Mouse (Mus musculus): ENCODE results near the gene Ksr2.

Ksr2 gene

GRCm38 (mm10) chr5:117467052-117467451 lies 53.3 kb downstream of the Ksr2 start:
- in situ Hi-C loops (cut with MboI; ENCODE audit: unreplicated experiment in 2 of 2), result no loop called here

DNA sequence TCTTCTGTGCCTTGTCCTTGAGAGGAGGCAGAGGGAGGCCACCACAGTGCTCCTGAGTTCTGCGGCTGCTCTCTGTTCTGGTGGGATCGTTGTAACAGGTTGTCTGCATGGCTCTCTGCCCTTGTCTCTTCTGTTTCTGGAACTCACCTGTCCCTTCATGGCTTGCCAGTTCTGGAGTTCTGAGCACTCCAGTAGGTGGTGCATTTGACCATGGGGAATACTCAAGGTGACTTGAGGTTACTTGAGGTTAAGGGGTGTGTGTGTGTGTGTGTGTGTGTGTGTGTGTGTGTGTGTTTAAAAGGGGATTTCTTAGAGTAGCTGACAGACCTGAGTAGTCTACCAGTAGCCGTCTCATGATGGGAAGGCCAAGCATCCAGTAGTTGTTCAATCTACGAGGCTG lies 55.2 kb downstream of the Ksr2 start:
- in situ Hi-C loops (cut with MboI; ENCODE audit: unreplicated experiment in 2 of 2), result no loop called here

GRCm38 (mm10) chr5:117469572-117469971 lies 55.8 kb downstream of the Ksr2 start:
- in situ Hi-C loops (cut with MboI; ENCODE audit: unreplicated experiment in 2 of 2), result no loop called here

GRCm38 (mm10) chr5:117481162-117481561 lies 67.4 kb downstream of the Ksr2 start:
- in situ Hi-C loops (cut with MboI; ENCODE audit: unreplicated experiment in 2 of 2), result no loop called here

GRCm38 (mm10) chr5:117481586-117481985 lies 67.8 kb downstream of the Ksr2 start:
- in situ Hi-C loops (cut with MboI; ENCODE audit: unreplicated experiment in 2 of 2), result no loop called here

GRCm38 (mm10) chr5:117482013-117482412 lies 68.2 kb downstream of the Ksr2 start:
- in situ Hi-C loops (cut with MboI; ENCODE audit: unreplicated experiment in 2 of 2), result no loop called here

DNA sequence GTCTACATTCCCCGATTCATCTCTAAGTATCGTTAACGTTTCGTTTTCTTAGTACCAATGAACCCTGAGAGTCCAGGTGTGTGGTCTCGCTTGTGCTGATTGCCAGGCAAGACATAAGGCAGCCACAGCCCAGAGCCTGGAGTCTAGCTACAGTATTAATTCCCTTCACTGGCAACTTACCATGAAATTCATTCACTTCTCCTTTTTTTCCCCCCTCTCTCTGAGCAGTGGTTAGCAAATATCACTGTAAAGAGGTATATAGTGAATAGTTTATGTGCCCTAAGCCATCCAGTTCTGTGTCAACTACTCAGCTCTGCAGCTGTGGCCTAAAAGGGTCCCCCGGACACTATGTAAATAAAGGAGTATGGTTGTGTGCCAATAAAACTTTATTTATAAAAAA lies 71.6 kb downstream of the Ksr2 start:
- in situ Hi-C loops (cut with MboI; ENCODE audit: unreplicated experiment in 2 of 2), result no loop called here

DNA sequence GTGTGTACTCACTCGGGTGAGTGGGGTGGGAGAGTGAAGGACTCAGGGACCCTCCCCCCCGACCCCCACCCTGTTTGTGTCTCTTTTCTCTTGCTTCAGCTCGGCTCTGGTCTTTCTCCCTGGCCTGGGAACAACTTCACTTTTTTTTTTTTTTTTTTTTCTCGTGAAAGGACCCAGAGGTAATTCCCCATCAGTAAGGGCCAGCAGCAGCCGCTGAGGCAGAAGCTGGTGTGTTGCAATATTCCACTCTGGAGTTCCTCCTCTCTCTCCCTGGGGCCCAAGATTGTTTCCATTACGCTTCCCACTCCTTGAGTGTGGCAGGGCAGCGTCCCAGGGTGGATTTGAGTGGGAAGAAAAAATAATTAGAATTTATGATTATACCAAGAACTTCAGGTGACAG lies 72.3 kb downstream of the Ksr2 start:
- in situ Hi-C loops (cut with MboI; ENCODE audit: unreplicated experiment in 2 of 2), result no loop called here

GRCm38 (mm10) chr5:117488155-117488554 lies 74.4 kb downstream of the Ksr2 start:
- in situ Hi-C loops (cut with MboI; ENCODE audit: unreplicated experiment in 2 of 2), result no loop called here

GRCm38 (mm10) chr5:117488670-117489325 lies 75.0 kb downstream of the Ksr2 start:
- in situ Hi-C loops (cut with MboI; ENCODE audit: unreplicated experiment in 2 of 2), result no loop called here

- in situ Hi-C loops (cut with MboI; ENCODE audit: unreplicated experiment in 2 of 2), result loop anchor here (5.0 to 10.0 kb wide), 3 partner anchors 168 to 398 kb away; no protein-coding TSS in a partner anchor
Measured at GRCm38 (mm10) chr5:117492933-117493863, 79.4 kb downstream of the Ksr2 start.

DNA sequence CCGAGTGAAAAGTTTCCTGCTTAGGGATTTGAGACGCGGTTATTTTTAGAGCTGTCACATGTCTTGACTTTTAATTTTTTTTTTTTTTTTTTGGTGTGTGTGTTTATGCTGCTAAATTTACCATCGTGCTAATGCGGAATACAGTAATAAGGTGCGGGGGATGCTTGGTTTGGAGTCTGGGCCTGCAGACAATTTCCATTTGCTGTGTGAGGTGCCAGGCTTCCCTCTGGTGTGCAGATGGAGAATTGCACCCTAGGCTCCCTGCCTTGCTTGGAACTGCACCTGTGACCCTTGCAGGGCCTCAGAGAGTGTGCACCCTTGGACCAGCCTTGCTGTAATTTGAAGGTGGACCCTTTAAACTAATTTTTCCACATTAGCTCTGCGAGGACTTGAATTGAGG lies 80.1 kb downstream of the Ksr2 start:
- in situ Hi-C loops (cut with MboI; ENCODE audit: unreplicated experiment in 2 of 2), result loop anchor here (5.0 to 10.0 kb wide), 3 partner anchors 169 to 399 kb away; no protein-coding TSS in a partner anchor

DNA sequence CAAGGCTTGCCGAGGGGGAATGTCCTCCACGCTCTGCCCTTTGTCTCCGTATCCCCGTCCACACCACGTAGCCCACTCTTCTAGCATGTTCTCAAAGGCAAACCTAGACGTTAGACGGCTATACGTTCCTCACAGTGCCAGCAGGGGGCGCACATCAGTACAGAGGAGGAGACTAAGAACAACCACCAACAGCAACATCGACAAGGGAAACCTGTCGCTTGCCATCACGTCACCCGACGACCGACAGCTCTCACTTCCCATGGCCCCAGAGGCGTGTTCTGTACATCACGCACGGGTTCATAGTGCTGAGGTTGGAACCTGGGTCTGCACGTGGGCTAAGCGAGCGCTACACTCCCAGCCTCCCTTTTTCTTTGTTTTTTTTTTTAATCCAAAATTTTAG lies 83.3 kb downstream of the Ksr2 start:
- in situ Hi-C loops (cut with MboI; ENCODE audit: unreplicated experiment in 2 of 2), result loop anchor here (10.0 kb wide), 2 partner anchors 172 to 402 kb away; no protein-coding TSS in a partner anchor

DNA sequence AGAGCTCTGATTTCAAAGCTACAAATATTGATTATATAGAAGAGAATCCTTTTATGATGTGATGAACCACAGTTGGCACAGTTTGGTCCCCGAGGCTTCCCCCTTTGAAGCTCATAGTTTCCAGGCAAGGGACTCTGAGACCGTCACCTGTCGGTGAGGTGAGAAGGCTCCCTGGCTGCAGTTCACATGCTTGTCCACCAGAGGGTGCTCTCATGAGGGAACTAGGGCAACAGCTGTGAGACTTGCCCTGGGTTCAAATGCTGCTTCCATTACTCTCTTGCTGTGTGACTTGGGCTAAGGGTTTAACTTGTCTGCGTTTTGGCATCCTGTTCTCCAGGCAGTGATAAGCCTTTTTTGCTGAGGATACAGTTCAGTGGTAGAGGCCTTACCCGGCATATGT lies 88.8 kb downstream of the Ksr2 start:
- in situ Hi-C loops (cut with MboI; ENCODE audit: unreplicated experiment in 2 of 2), result loop anchor here in 1 of 2 experiments (10.0 to 25.0 kb wide), 3 partner anchors 388 to 1310 kb away; partner anchors contain the start of gene Suds3

DNA sequence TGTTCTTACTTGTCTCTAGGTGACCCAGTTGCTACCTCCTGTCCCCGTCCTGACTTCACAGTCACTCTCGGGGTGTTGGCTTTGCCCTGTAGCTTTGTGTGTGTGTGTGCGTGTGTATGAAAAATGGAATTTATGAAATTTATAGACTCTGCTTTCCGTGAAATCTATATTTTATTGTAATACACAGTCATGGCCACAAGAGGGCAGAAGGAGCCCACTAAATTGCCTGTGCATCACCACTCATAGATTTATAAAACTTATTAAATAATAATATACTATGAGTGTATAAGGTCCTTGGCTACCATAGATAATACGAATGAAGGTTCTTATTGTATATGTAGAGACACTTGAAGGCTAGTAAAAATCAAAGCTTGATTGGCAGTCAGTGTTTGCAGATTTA lies 90.6 kb downstream of the Ksr2 start:
- in situ Hi-C loops (cut with MboI; ENCODE audit: unreplicated experiment in 2 of 2), result loop anchor here in 1 of 2 experiments (10.0 to 25.0 kb wide), 3 partner anchors 390 to 1308 kb away; partner anchors contain the start of gene Suds3

- in situ Hi-C loops (cut with MboI; ENCODE audit: unreplicated experiment in 2 of 2), result loop anchor here (5.0 to 25.0 kb wide), 6 partner anchors 390 to 1307 kb away; partner anchors contain the start of gene Suds3 (in 1 of the 2)
Measured at GRCm38 (mm10) chr5:117505204-117505603, 91.4 kb downstream of the Ksr2 start.

DNA sequence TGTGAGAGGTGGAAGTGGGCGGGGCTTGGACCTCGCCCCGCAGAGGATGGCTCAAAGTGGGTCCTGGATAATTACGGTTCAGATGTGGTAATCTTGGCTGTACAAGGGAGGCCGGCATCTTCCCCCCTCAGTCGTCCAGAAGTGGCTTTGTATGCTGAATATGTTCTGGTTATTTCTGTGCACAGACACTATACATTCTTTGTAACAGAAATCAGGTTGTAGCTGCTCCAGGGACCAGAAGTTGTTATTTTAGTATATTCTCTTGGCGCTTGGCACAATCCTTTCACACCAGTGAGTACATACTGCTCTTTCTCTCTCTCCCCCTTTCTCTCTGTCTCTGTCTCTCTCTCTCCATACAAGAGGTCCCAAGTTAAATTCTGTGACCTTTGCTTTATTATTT lies 92.0 kb downstream of the Ksr2 start:
- in situ Hi-C loops (cut with MboI; ENCODE audit: unreplicated experiment in 2 of 2), result loop anchor here (5.0 to 25.0 kb wide), 6 partner anchors 391 to 1307 kb away; partner anchors contain the start of gene Suds3 (in 1 of the 2)

DNA sequence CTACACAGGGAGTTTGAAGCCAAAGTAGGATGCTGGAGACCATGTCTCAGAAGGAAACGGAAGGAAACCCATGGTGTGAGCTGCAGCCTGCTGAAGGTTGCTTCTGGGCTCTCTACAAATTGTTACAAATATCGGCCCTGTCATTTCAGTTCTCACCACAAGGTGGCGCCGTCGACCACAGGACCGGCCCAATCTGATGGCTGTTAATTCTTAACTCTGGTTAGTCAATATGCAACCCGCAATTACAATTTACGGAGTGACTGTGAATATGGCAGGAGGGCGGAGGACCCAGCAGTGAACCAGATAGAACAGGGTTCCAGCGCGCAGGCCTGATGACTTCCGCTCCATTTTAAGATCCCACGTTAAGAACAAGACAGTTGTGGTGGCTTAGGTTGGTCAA lies 92.6 kb downstream of the Ksr2 start:
- in situ Hi-C loops (cut with MboI; ENCODE audit: unreplicated experiment in 2 of 2), result loop anchor here (5.0 to 25.0 kb wide), 6 partner anchors 392 to 1306 kb away; partner anchors contain the start of gene Suds3 (in 1 of the 2)

GRCm38 (mm10) chr5:117509511-117510375 lies 95.9 kb downstream of the Ksr2 start:
- in situ Hi-C loops (cut with MboI; ENCODE audit: unreplicated experiment in 2 of 2), result loop anchor here (5.0 to 25.0 kb wide), 6 partner anchors 395 to 1303 kb away; partner anchors contain the start of gene Suds3 (in 1 of the 2)

DNA sequence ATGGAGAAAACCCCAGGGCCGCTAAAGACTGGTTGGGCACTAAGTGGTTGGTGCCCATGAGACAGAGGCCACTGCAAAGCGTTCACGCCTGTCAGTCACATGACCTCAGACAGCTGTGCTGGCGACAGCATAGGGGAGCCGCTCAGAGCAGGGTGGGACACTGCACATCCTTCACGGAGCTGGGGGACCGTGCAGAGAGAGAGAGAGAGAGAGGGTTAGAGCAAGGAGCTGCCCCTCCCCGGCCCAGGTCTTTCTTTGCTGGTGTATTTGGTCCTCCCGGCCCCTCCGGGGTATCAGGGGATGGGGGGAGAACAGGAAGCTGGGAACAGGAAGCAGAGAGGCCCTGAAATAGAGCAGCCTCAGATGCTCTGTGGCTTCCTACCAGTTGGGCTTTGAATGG lies 97.1 kb downstream of the Ksr2 start:
- in situ Hi-C loops (cut with MboI; ENCODE audit: unreplicated experiment in 2 of 2), result loop anchor here in 1 of 2 experiments (25.0 kb wide), 2 partner anchors 701 to 1301 kb away; no protein-coding TSS in a partner anchor
